Mouse (Mus musculus) kidney, adult 2 months (tissue): Measurements from ENCODE around the gene Upf3b.

Source experiments
- CTCF ChIP-seq: fragments of 200-500 bp; conservative IDR thresholded peaks from 2 replicates; pipeline ENCODE4 v1.5.1; 2011; ENCODE audit warnings: low read depth, mild to moderate bottlenecking, control low read depth, low read length, moderate library complexity, mixed read lengths; ENCODE audit not compliant: insufficient read depth, insufficient read length
- POLR2A ChIP-seq: fragments of 200-500 bp; IDR thresholded peaks from one replicate; pipeline ENCODE4 v1.6.1; 2011; ENCODE audit warnings: low read depth, low read length, control low read depth

GRCm38 (mm10) chrX:37074262-37074892, 35.7 kb downstream of the Upf3b start:
- TF ChIP-seq POLR2A (no peak), CTCF (peak; percentile 70)
